Mouse (Mus musculus) 416B (cell line): ENCODE measurements at regions not wholly inside any gene's neighbourhood (a gene's known extent, or its start where the extent isn't known, plus 50 kb on each side); places are given as distances from the start of the nearest gene placed in this dataset.

Source experiments
- DNase-seq: peaks from one replicate; pipeline ENCODE4 v3.0.0; 2011; ENCODE audit warnings: low read depth

DNA sequence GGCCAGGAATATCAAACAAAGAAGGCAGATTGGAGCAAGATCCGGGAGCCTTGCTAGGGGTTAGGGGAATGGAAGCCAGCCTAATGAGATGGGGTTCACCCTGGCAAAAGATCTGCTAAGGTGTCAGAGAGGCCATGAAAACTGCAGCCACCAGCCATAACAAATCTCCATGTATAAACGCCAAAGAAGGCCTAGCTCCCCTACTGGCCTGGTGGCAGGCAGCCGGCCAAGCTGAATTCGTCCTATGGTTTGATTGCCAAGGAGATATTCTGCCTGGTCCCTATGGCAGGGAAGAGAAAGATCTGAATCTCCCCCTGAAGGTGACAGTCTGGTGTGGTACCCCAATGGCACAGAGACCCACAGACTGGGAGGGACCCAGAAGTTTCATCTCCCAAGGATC, 104.8 kb upstream of the E030018B13Rik start:
- DNase-seq, result no peak

DNA sequence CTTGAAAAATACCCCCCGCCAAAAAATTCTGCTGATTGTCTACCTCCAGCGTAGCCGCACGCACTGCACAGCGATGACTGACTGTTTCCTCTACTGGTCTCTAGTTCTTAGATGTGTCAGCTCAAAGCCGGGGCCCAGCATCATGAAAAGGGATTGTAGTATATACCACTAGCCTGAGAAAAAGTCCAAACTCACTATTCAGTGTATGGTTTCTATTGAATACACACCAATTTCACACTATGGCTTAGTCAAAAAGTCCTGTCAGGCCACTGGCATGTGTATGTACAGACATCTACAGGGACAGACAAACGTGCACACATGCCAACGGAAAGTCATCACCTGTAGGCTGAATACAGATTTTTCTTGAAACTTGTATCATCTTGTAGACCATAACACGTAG, 101.1 kb upstream of the E030018B13Rik start:
- DNase-seq, result no peak

DNA sequence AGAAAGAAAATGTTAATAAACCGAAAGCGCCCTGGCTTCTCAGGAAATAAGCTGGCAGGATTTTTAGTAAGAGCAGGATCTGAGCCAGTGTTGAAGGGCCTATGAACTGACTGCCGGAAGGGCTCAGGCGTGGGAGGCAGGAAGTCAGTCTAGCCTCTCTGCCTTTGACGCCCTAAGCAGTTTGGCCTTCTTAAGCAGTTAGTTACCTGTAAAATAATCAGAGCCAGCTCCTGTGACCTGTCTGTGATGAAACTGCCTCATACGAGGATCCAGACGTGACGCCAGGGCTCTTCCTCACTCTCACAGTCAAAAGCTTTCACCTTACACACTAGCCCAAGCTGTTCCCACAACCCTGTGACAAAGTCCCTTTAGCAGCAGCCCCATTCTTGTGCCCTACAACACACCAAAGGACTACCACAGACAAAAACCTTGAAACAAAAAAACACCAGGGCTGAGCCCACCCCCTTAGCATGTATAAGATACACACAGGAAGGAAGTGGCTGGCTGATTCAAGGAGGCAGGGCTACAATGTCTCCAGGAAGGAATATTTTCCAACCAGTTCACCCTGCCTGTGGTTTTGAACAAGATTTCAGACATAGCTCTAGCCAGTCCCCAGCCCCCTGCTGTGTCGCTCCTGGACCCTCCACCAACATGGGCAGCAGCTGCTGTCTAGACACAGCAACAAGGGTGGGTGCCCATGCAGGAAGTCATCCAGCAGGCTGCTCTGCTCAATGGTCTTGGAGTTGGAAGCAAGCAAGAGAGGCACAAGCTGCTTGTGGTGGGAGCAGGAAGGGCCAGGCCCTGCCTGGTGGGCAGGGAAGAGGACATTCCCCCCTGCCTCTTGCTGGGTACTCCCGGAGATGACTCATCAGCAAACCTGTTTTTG, 100.4 kb upstream of the E030018B13Rik start:
- DNase-seq, result peak; percentile 86

DNA sequence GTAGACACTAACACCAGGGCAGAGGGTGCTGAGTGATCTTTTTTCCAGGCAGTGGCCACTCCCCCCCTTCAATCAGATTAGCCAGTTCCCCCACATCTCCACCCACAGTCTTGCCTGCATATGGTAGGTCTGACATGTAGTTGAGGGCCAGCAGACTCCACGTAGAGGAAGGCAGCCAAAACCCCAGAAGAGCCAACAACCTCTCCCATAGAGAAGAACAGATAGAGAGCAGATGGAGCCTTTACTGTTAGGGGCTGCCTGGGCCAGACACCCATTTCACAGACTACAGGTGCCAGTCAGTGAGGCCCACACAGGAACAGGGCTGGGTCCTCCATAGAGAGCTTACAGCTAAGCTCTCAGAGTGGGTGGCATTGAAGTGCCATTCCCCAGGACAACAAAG, 99.2 kb upstream of the E030018B13Rik start:
- DNase-seq, result no peak

DNA sequence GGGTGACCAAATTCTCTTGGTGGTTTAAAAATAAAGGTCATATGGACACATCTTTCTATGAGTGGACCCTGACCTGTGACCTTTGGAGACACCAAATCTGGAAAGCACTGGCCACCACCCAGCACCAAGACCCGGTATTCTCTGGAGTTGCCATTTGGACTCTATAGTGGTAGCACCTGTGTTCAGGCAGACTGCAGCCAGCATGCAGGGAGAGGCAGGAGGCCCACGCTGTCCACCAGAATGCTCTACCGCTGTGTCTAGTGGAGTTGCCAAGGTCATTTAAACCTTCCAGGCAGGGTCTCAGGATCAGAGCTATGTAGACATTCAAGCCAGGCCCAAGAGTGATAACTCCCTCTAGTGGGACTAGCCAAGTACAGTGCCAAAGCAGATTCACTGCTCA, 98.6 kb upstream of the E030018B13Rik start:
- DNase-seq, result no peak

DNA sequence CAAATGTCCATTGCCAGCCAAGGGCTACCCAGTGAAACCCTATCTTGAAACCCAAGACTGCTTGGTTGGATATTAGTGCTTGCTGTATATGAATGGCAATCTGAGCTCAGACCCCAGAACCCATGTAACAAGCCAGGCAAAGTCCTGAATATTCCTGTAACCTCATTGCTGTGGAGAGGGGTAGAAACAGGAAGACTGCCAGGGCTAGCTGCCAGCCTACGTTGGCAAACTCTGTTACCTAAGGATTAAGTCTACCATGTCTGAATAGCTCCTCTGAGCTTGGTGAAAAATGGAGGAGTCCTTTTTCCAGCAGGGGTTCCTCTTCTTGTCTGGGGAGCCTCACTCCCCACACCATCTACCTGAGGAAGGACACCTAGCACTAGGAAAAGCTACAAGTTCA, 96.4 kb upstream of the E030018B13Rik start:
- no peak for DNase-seq

DNA sequence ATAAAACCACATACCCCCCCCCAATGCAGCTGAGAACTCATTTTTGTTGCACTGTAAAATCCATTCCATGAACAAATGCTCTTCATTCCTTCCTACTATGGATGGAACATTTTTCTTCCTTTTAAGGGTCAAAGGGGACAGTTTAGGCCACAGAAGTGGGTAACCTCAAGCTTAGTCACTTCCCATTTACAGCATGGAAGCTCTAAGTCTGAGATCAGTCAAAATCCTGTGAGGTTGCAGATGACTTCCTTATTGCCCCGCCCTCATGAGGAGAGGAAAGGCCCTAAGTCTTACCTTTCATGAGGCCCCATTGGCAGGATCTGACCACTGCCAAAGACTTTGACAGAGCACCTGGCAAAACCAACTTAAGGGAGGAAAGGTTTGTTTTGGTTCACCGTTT, 94.7 kb upstream of the E030018B13Rik start:
- peak; percentile 83 for DNase-seq

DNA sequence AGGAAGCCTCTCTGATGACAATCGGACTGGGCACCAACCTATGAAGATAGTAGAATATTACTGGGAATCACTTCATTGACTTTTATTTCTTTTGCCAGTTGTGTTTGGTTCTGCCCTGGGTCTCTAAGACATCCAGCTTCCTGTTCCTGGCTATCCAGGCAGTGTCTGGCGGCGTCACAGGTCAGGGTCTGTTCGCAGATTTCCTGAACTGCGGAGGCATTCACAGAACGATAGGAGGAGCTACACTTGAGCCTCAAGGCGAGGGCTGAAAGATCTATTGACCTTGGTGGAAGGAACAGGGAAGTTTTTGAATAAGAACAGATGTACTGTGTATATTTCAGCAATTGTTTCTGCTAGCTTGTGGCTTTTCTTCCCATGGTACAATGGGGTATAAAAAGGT, 92.6 kb upstream of the E030018B13Rik start:
- DNase-seq, result no peak

DNA sequence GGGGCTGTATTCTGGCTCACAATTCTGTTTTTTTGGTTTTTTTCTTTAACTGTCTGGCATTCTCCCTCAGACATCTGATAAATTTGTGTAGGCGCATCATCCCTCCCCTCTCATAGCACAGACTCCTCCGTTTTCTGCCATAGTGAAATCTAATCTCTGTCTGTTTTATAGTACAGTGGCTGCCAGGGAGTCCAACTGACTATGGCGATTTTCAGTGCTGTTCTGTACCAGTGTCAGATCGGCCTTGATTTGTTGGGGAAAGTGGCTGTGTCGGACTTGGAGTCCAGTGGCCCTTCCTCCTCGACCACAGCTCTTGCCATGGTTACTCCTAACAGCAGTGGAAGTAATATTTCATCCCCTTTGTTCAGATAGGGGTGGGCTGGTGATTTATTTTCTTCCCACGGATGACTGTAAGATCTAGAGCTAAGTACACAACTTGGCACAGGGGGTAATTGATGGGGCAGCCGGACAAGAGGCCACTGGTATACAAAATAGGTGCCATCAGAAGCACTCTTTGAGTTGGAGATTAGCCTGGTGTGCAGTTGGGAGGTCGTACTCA, 87.2 kb upstream of the E030018B13Rik start:
- DNase-seq, result no peak

DNA sequence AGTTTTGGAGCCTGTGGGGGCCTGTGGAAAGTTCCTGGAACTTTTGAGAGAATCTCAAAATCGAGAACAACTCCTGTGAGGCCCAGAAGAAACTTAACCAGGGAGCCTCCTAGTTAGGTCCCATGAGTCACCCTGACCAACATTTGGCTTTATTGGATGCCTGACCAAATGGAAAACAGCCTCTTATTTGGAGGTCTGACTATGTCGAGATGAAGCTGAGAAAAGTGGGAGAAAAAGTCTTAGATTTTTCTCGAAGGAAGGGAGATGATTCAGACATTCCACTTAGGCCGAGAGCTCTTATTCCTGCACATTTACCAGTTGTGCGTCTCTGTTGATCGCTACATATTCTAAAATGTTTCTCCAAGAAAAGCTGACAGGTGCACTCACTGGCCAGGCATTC, 83.0 kb upstream of the E030018B13Rik start:
- no peak for DNase-seq

DNA sequence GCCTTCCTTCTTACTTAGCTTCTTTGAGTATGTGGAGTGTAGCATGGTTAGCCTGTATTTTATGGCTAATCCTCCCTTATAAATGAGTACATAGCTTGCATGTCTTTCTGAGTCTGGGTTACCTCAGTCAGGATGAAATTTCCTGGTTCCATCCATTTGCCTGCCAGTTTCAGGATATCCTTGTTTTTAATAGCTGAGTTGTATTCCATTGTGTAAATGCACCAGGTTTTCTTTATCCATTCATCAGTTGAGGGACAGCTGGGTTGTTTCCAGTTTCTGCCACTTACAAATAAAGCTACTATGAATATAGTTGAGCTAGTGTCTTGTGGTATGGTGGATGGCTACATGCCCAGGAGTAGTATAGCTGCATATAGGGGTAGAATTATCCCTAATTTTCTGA, 80.7 kb upstream of the E030018B13Rik start:
- no peak for DNase-seq
